Mouse (Mus musculus) hindbrain, postnatal 0 days (tissue): ENCODE measurements around the gene Dnajb8. TPM values are rescaled to one million over a fixed set of nuclear protein-coding genes. Genes with fewer than 3 reads are reported as not detected.
A peak's percentile ranks its signal among the peaks of the same experiment; 100 is the strongest.

Experiments
- ATAC-seq: fragments of 200-750 bp; cut with Nextera tagmentation; 2 replicates; pipeline ENCODE4 v1.8.0; 2017; ENCODE audit warnings: mild to moderate bottlenecking, moderate TSS enrichment, moderate library complexity
- DNase-seq: peaks from one replicate; pipeline ENCODE4 v3.0.0-alpha.2; 2015; ENCODE audit warnings: low spot score
- H3K27ac ChIP-seq: fragments of 300-500 bp; sonication (generic); 2 replicates; pipeline ENCODE4 v1.5.1; 2014; ENCODE audit warnings: mild to moderate bottlenecking
- H3K27me3 ChIP-seq: fragments of 300-500 bp; sonication (generic); 2 replicates; pipeline ENCODE4 v1.6.1; 2014; ENCODE audit warnings: low read length, mixed read lengths; ENCODE audit not compliant: insufficient read depth
- H3K36me3 ChIP-seq: fragments of 300-500 bp; sonication (generic); 2 replicates; pipeline ENCODE4 v1.6.1; 2014; ENCODE audit warnings: low read length, mixed read lengths; ENCODE audit not compliant: insufficient read depth
- H3K4me1 ChIP-seq: fragments of 300-500 bp; sonication (generic); 2 replicates; pipeline ENCODE4 v1.6.1; 2014; ENCODE audit warnings: antibody characterized with exemption, low read length, mixed read lengths; ENCODE audit not compliant: insufficient read depth
- H3K4me2 ChIP-seq: fragments of 300-500 bp; sonication (generic); 2 replicates; pipeline ENCODE4 v1.6.1; 2014; ENCODE audit warnings: low read depth, mild to moderate bottlenecking, low read length, moderate library complexity, mixed read lengths
- H3K4me3 ChIP-seq: fragments of 300-500 bp; sonication (generic); 2 replicates; pipeline ENCODE4 v1.5.1; 2014; ENCODE audit warnings: low read length
- H3K9ac ChIP-seq: fragments of 300-500 bp; sonication (generic); replicated peaks from 2 replicates; pipeline ENCODE4 v1.6.1; 2014; ENCODE audit warnings: mild to moderate bottlenecking, low read length, moderate library complexity, mixed read lengths
- H3K9me3 ChIP-seq: fragments of 300-500 bp; sonication (generic); 2 replicates; pipeline ENCODE4 v1.6.1; 2016; ENCODE audit warnings: low read length, mixed read lengths
- CTCF ChIP-seq: IDR thresholded peaks from 2 replicates; pipeline ENCODE4 v1.5.1; 2016; ENCODE audit warnings: antibody characterized with exemption, control low read depth, low read depth
- WGBS: fragments of 180-500 bp; shearing (Covaris S2); extraction: QIAGEN DNeasy Blood & Tissue Kit; methylation state at CpG from one replicate; pipeline ENCODE4 v1.1.7; 2014; 5-methylcytosine and 5-hydroxymethylcytosine counted together
- polyA plus RNA-seq: library from polyadenylated mRNA; unstranded; fragments of >200 nt; fragmentation: Nextera tagmentation; extraction: Ambion mirVana; gene quantifications from 2 replicates; pipeline ENCODE4 v1.2.1, GENCODE M21; 2015
- total RNA-seq: library from RNA; depleted of rRNA; stranded (reverse); fragments of >200 nt; gene quantifications from 2 replicates; pipeline ENCODE4 v1.2.3, GENCODE M21; 2014

Dnajb8 gene
- total and polyA plus RNA-seq, 2 experiments from 2014 or later: not detected

DNA sequence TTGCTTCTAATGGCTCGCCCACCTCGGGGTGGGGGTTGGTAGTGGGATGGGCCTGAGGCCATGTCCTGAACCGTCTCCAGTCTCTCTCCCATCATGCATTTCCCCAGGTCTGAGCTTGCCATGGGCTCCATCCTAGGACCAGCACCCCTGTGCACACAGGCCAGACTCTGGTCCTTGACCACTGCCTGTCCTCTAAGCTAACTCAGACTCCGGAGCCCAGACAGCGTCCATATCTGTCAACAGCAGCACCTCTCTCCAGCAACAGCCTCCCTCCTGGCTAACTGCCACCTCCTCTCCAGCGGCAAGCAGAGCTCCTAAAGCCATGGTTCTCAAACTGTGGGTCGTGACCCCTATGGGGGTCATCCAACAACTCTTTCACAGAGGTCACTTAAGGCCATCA lies 14.4 kb downstream of the Dnajb8 start:
- Histone ChIP-seq H3K36me3 (no peaks in the 10 kb centered on the region), H3K4me1 (peaks cover 7% of the 10 kb centered on the region; the same call in 1 of the 2 replicates), H3K27ac (no peak overlapping the region), H3K27me3 (no peaks in the 10 kb centered on the region), H3K4me2 (no peak overlapping the region), H3K9ac (no peak overlapping the region), H3K4me3 (no peak overlapping the region), H3K9me3 (no peaks in the 10 kb centered on the region)
- ATAC-seq (no peak), DNase-seq (no peak)
- 13% methylated on average over 7 of the region's 7 CpGs for WGBS
- no peak for TF ChIP-seq CTCF

DNA sequence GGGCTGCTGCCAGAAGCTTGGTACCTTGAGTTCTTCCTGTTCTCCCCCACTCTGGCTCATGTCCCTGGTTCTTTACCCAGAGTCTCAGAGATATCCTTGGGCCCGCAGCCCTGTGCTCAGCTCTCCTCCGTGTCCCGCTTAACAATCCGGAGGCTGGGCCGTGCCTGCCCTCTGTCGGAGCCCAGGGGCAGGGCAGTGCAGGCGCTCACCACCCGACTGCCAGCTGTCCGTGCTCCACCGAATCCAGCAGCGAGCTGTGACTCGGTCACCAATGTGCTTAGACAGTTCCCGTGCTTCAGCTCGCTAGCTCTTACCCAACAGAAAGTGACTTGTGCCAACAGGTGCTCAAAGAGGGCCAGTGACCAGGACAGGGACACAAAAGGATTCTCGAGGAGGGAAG lies 20.5 kb downstream of the Dnajb8 start:
- 5% methylated on average over 15 of the region's 15 CpGs for WGBS
- ATAC-seq (peak; percentile 83), DNase-seq (peak; percentile 68)
- no peak overlapping the region for H3K4me3 ChIP-seq
- TF ChIP-seq CTCF: peak; percentile 79
- no peak overlapping the region for H3K9ac ChIP-seq
- H3K36me3 ChIP-seq: no peaks in the 10 kb centered on the region
- no peaks in the 10 kb centered on the region for H3K27me3 ChIP-seq
- 0 out of 2 replicates have a peak overlapping the region, but pooled peaks have one; percentile 10 for H3K4me2 ChIP-seq
- no peak overlapping the region for H3K27ac ChIP-seq
- no peaks in the 10 kb centered on the region for H3K9me3 ChIP-seq
- H3K4me1 ChIP-seq: no peaks in the 10 kb centered on the region

DNA sequence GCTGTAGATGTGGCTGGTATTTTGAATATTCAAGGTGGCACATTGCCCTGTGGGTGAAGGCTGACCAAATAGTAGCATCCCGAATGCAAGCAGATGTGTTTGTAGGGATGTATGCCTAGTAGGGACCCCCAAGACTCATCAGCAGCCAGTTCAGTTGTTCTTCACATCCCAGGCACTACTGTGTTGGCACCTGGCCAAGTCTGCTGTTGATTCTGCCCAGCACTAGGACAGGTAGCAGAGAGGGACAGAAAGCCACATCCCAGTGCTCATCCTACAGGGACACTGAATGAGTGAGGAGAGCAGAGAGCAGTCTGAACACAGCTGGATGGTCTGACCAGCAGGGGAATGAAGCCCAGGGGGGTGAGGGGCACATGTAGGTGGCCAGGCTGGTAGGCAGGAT lies 27.2 kb downstream of the Dnajb8 start:
- WGBS: 67% methylated on average over 1 of the region's 1 CpGs
- no peak overlapping the region for H3K4me2 ChIP-seq
- no peak overlapping the region for H3K4me3 ChIP-seq
- no peaks in the 10 kb centered on the region for H3K9me3 ChIP-seq
- no peak overlapping the region for H3K9ac ChIP-seq
- DNase-seq (no peak), ATAC-seq (no peak; the same call in 1 of the 2 replicates)
- H3K27ac ChIP-seq: no peak overlapping the region
- no peaks in the 10 kb centered on the region for H3K4me1 ChIP-seq
- H3K27me3 ChIP-seq: no peaks in the 10 kb centered on the region
- H3K36me3 ChIP-seq: no peaks in the 10 kb centered on the region
- no peak for TF ChIP-seq CTCF

DNA sequence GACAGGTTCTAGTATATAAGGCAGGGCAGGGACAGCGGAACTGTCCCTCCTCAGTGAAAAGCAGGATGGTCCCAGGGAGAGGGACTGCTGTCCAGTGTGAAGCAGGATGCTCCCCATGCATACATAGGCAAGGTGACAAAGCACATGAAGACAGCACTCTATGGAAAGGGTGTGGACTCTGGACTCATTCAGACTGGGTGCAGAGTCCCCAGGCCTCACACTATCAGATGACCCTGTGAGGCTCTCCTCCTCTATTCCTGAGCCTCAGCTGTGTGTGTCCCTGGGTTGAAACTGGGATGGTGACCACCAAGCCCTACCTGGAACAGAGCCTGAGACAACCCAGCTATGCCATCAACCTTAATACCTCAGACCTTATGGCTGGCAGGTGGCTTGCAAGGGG lies 29.3 kb downstream of the Dnajb8 start:
- Histone ChIP-seq H3K9ac (no peak overlapping the region), H3K9me3 (no peaks in the 10 kb centered on the region), H3K27me3 (no peaks in the 10 kb centered on the region), H3K4me2 (no peak overlapping the region), H3K36me3 (no peaks in the 10 kb centered on the region), H3K4me3 (no peak overlapping the region), H3K4me1 (no peaks in the 10 kb centered on the region), H3K27ac (no peak overlapping the region)
- ATAC-seq: 0 out of 2 replicates have a peak, but pooled peaks have one; percentile 24
- DNase-seq: no peak
- TF ChIP-seq CTCF: no peak
- 96% methylated on average over 1 of the region's 1 CpGs for WGBS

DNA sequence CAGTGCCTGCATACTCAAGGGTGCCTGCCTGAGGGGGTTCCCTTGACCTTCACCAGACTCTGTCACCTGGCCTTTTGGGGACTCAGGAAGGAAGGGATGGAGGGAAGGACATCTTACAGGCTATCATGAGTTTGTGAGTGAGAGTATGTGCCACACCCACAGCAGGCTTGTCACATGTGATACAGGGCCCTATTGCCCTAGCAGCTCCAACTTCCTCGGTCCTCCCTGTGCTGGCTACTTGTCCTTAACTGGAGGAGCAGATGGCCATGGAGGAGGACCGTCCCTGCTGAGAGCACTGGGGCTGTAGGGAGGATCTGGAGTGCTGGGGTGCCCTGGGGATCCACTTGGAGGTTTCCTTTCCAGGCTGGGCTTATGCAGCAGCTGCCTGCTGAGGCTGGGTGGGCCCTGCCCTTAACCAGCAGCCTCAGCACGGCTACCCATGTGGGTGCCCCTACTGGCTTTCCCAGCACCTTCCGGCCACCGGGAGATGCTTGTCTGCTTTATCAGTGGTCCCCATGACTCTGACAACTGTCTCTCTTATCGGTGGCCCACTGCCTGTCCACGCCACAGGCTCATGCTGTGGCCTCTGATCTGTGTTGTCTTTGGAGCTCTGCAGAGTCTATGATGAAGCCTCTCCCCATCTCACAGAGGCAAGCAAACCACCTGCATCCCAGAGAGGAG lies 29.9 kb downstream of the Dnajb8 start:
- no peak for ATAC-seq
- no peak overlapping the region for H3K27ac ChIP-seq
- H3K4me1 ChIP-seq: no peaks in the 10 kb centered on the region
- no peak for TF ChIP-seq CTCF
- H3K36me3 ChIP-seq: no peaks in the 10 kb centered on the region
- no peak overlapping the region for H3K4me3 ChIP-seq
- H3K9me3 ChIP-seq: no peaks in the 10 kb centered on the region
- H3K4me2 ChIP-seq: no peak overlapping the region
- no peaks in the 10 kb centered on the region for H3K27me3 ChIP-seq
- DNase-seq: no peak
- H3K9ac ChIP-seq: no peak overlapping the region
- WGBS: 87% methylated on average over 7 of the region's 7 CpGs

DNA sequence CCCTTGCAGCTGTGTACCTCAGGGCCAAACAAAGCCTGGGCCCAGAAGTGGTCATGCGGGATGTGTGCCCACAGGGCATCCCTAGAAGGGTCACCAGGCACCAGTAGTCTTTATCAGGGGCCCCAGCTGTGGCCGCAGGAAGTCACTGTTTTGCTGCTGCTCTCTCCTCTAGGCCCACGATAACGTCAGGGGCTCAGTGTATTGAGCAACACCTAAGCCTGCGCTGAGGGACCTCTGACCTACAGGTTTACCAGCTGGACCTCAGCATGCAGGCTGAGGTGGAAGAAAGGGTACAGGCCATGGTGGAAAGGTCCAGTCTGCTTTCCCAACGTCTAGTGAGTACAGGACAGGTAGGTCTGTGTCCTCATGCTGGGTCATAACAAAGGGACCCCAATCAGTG lies 32.0 kb downstream of the Dnajb8 start:
- Histone ChIP-seq H3K27ac (no peak overlapping the region), H3K9ac (no peak overlapping the region), H3K4me3 (no peak overlapping the region), H3K4me1 (no peaks in the 10 kb centered on the region), H3K36me3 (no peaks in the 10 kb centered on the region; the same call in 1 of the 2 replicates), H3K27me3 (no peaks in the 10 kb centered on the region), H3K4me2 (no peak overlapping the region), H3K9me3 (no peaks in the 10 kb centered on the region)
- TF ChIP-seq CTCF: no peak
- no peak for DNase-seq
- ATAC-seq: no peak
- WGBS: 87% methylated on average over 6 of the region's 6 CpGs

DNA sequence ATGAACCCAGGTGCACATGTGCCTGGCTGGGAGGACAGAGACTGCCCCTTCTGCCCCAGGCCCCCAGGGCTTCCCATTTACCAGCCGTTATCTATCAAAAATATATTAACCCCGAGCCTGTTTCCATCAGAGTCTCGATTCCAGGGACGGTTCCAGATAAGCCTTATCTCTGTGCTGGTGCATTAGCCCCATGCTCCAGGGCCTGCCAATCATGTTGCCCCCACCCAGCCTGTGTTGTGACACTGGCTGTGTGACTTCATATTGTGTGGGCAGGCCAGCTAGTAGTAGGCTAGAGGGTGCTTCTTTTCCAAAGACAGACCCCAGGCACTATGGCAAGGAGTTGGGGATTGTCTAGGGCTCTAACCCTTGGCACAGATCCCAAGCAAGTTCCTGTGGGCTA lies 33.4 kb downstream of the Dnajb8 start:
- TF ChIP-seq CTCF: no peak

More for the DNA sequence above, 33.4 kb downstream of the Dnajb8 start:
- no peaks in the 10 kb centered on the region for H3K27me3 ChIP-seq
- H3K9me3 ChIP-seq: no peaks in the 10 kb centered on the region
- ATAC-seq: no peak
- WGBS: 85% methylated on average over 4 of the region's 4 CpGs
- no peak overlapping the region for H3K4me3 ChIP-seq
- no peak overlapping the region for H3K4me2 ChIP-seq
- DNase-seq: no peak
- H3K9ac ChIP-seq: no peak overlapping the region
- H3K36me3 ChIP-seq: no peaks in the 10 kb centered on the region; the same call in 1 of the 2 replicates
- no peak overlapping the region for H3K27ac ChIP-seq
- no peaks in the 10 kb centered on the region for H3K4me1 ChIP-seq
